Comparison of ENCODE assay signal across 9 mouse cellular contexts in genomic region chr5:73650365-73650964, GRCm38 (mm10). TPM values are rescaled to one million over a fixed set of nuclear protein-coding genes. Genes with fewer than 3 reads are reported as not detected.
A peak's percentile ranks its signal among the peaks of the same experiment; 100 is the strongest.
DNase-seq lines count a peak whose midpoint lies in the region; ATAC-seq and TF ChIP-seq lines count a peak whose summit lies in the region.
"Had no signal": no experiment of that assay in that cellular context is flagged by ENCODE, and none has a peak within 500 bp of the region (broad histone marks: within the 10 kb centered on the region; RNA-seq: fewer than 3 reads in every experiment).

No protein-coding gene starts in this region.

- peak overlapping the region; percentile 54 for H3K9ac ChIP-seq in lung, embryonic 14.5 days
- H3K9ac ChIP-seq in forebrain, embryonic 11.5 days (ENCODE audit: low read length) = peak overlapping the region; percentile 35; the same call in 1 of the 2 replicates
- no peak overlapping the region; the same call in 1 of the 2 replicates for H3K9ac ChIP-seq in kidney, embryonic 15.5 days
- H3K9ac ChIP-seq in midbrain, embryonic 15.5 days = no peak overlapping the region

- no peak for ATAC-seq in lung, embryonic 14.5 days (ENCODE audit: insufficient read depth)
- ATAC-seq in forebrain, embryonic 11.5 days (replicated peaks; ENCODE audit: low FRiP score) = no peak
- ATAC-seq in kidney, embryonic 15.5 days (replicated peaks; ENCODE audit: low FRiP score) = no peak
- no peak for ATAC-seq in midbrain, embryonic 15.5 days (replicated peaks)
- no peak for ATAC-seq in monocyte, adult 5-6 weeks (replicated peaks; ENCODE audit: insufficient number of reproducible peaks, low FRiP score, low TSS enrichment, poor library complexity, severe bottlenecking)
- no peak for ATAC-seq in frontal cortex, adult (ENCODE audit: low TSS enrichment)

- WGBS in lung, embryonic 14.5 days = 2% methylated on average over 15 of the region's 15 CpGs
- 2% methylated on average over 15 of the region's 15 CpGs for WGBS in forebrain, embryonic 11.5 days
- WGBS in kidney, embryonic 15.5 days = under 1% methylated on average over 15 of the region's 15 CpGs
- under 1% methylated on average over 15 of the region's 15 CpGs for WGBS in midbrain, embryonic 15.5 days

- H3K27ac ChIP-seq in lung, embryonic 14.5 days (ENCODE audit: low read depth) = no peak overlapping the region
- H3K27ac ChIP-seq in forebrain, embryonic 11.5 days (ENCODE audit: low read depth, low read length) = no peak overlapping the region
- H3K27ac ChIP-seq in kidney, embryonic 15.5 days = no peak overlapping the region
- no peak overlapping the region for H3K27ac ChIP-seq in midbrain, embryonic 15.5 days

- H3K4me2 ChIP-seq in lung, embryonic 14.5 days = peak overlapping the region; percentile 98
- H3K4me2 ChIP-seq in forebrain, embryonic 11.5 days (ENCODE audit: low read depth, low read length, severe bottlenecking) = peak overlapping the region; percentile 64
- H3K4me2 ChIP-seq in kidney, embryonic 15.5 days = peak overlapping the region; percentile 93
- H3K4me2 ChIP-seq in midbrain, embryonic 15.5 days = peak overlapping the region; percentile 65

- TF ChIP-seq CTCF in lung, embryonic 14.5 days (IDR thresholded peaks at IDR 0.05; ENCODE audit: low read depth) = no peak

- H3K36me3 ChIP-seq in lung, embryonic 14.5 days (ENCODE audit: insufficient read depth) = no peaks in the 10 kb centered on the region
- no peaks in the 10 kb centered on the region for H3K36me3 ChIP-seq in forebrain, embryonic 11.5 days (ENCODE audit: control insufficient read depth, insufficient read depth, low read length)
- no peaks in the 10 kb centered on the region for H3K36me3 ChIP-seq in kidney, embryonic 15.5 days
- no peaks in the 10 kb centered on the region for H3K36me3 ChIP-seq in midbrain, embryonic 15.5 days (replicated peaks)

- H3K4me1 ChIP-seq in lung, embryonic 14.5 days (ENCODE audit: insufficient read depth) = 0 out of 2 replicates have a peak, but pooled peaks cover 4% of the 10 kb centered on the region
- H3K4me1 ChIP-seq in forebrain, embryonic 11.5 days (replicated peaks; ENCODE audit: control insufficient read depth, insufficient read depth, low read length) = peaks cover 18% of the 10 kb centered on the region; the same call in 1 of the 2 replicates
- peaks cover 31% of the 10 kb centered on the region for H3K4me1 ChIP-seq in kidney, embryonic 15.5 days
- peaks cover 33% of the 10 kb centered on the region for H3K4me1 ChIP-seq in midbrain, embryonic 15.5 days

- peaks cover 49% of the 10 kb centered on the region for H3K27me3 ChIP-seq in lung, embryonic 14.5 days (ENCODE audit: insufficient read depth, low read length)
- peaks cover 52% of the 10 kb centered on the region for H3K27me3 ChIP-seq in forebrain, embryonic 11.5 days (ENCODE audit: control insufficient read depth, insufficient read depth, low read length)
- H3K27me3 ChIP-seq in kidney, embryonic 15.5 days = peaks cover 74% of the 10 kb centered on the region
- H3K27me3 ChIP-seq in midbrain, embryonic 15.5 days (replicated peaks) = peaks cover 62% of the 10 kb centered on the region

- H3K9me3 ChIP-seq in lung, embryonic 14.5 days (ENCODE audit: low read depth, low read length) = no peaks in the 10 kb centered on the region
- H3K9me3 ChIP-seq in forebrain, embryonic 11.5 days (ENCODE audit: control insufficient read depth, low read length) = no peaks in the 10 kb centered on the region
- no peaks in the 10 kb centered on the region for H3K9me3 ChIP-seq in kidney, embryonic 15.5 days (replicated peaks)
- H3K9me3 ChIP-seq in midbrain, embryonic 15.5 days = no peaks in the 10 kb centered on the region

- DNase-seq in lung, embryonic 14.5 days = peak; percentile 21
- no peak for DNase-seq in lung, postnatal 10 days
- peak; percentile 60 for DNase-seq in forebrain, embryonic 11.5 days (ENCODE audit: low spot score)
- DNase-seq in adrenal gland, postnatal 10 days = no peak

- H3K4me3 ChIP-seq in lung, embryonic 14.5 days (ENCODE audit: low read depth, low read length) = peak overlapping the region; percentile 51
- peak overlapping the region; percentile 39 for H3K4me3 ChIP-seq in forebrain, embryonic 11.5 days (ENCODE audit: low read depth, low read length)
- peak overlapping the region; percentile 51 for H3K4me3 ChIP-seq in kidney, embryonic 15.5 days (replicated peaks)
- H3K4me3 ChIP-seq in midbrain, embryonic 15.5 days = peak overlapping the region; percentile 33

RNA-seq across cellular contexts. Expression of gene Spata18, which starts 0.7 kb away (rescaled TPM):
- polyA plus RNA-seq in lung, embryonic 14.5 days (2014; fragmentation: Nextera tagmentation; extraction: Ambion mirVana) = 0.69 and 0.86 TPM in 2 replicates
- 0.32 and 0.36 TPM in 2 replicates for polyA plus RNA-seq in forebrain, embryonic 11.5 days (2014; fragmentation: Nextera tagmentation; extraction: Ambion mirVana)
- polyA plus RNA-seq in kidney, embryonic 15.5 days (2015; fragmentation: Nextera tagmentation; extraction: Ambion mirVana) = 0.08 and 0.18 TPM in 2 replicates
- polyA plus RNA-seq in midbrain, embryonic 15.5 days (2015; fragmentation: Nextera tagmentation; extraction: Ambion mirVana) = 0.30 and 0.52 TPM in 2 replicates
- total RNA-seq in monocyte, adult 5-6 weeks (2017) = 0.53 to 0.67 TPM in 2 of 3 replicates, not detected in the other
- total RNA-seq in adrenal gland, postnatal 10 days (2021) = under 1 TPM in 1 of 2 experiments, not detected in 1; 0.15 TPM
- total RNA-seq: neutrophil, adult 5-6 weeks had no signal

RNA-seq across cellular contexts. Expression of gene Sgcb, which starts 2.9 kb away (rescaled TPM):
- polyA plus RNA-seq in lung, embryonic 14.5 days (2014; fragmentation: Nextera tagmentation; extraction: Ambion mirVana) = 25.8 and 27.7 TPM in 2 replicates
- 19.9 and 20.5 TPM in 2 replicates for polyA plus RNA-seq in forebrain, embryonic 11.5 days (2014; fragmentation: Nextera tagmentation; extraction: Ambion mirVana)
- 24.5 and 25.0 TPM in 2 replicates for polyA plus RNA-seq in kidney, embryonic 15.5 days (2015; fragmentation: Nextera tagmentation; extraction: Ambion mirVana)
- polyA plus RNA-seq in midbrain, embryonic 15.5 days (2015; fragmentation: Nextera tagmentation; extraction: Ambion mirVana) = 35.8 and 36.6 TPM in 2 replicates
- total RNA-seq in monocyte, adult 5-6 weeks (2017) = 0.67 to 3.4 TPM (median 2.3 TPM) in 3 replicates
- 10 to 100 TPM; 22.3 to 30.1 TPM for total RNA-seq in adrenal gland, postnatal 10 days (2021)

RNA-seq across cellular contexts. Expression of gene Lrrc66, which starts 18.1 kb away (rescaled TPM):
- polyA plus RNA-seq in lung, embryonic 14.5 days (2014; fragmentation: Nextera tagmentation; extraction: Ambion mirVana) = not detected in 2 replicates
- not detected in 2 replicates for polyA plus RNA-seq in forebrain, embryonic 11.5 days (2014; fragmentation: Nextera tagmentation; extraction: Ambion mirVana)
- 0.08 and 0.17 TPM in 2 replicates for polyA plus RNA-seq in kidney, embryonic 15.5 days (2015; fragmentation: Nextera tagmentation; extraction: Ambion mirVana)
- not detected in 2 replicates for polyA plus RNA-seq in midbrain, embryonic 15.5 days (2015; fragmentation: Nextera tagmentation; extraction: Ambion mirVana)
- not detected in 3 replicates for total RNA-seq in monocyte, adult 5-6 weeks (2017)
- total RNA-seq in adrenal gland, postnatal 10 days (2021) = not detected
- total RNA-seq: neutrophil, adult 5-6 weeks had no signal

Comparison
In these comparisons a context has a peak if more than half of its experiments do, and no peak if none do; other contexts are left out.
1. DNase-seq: peak in lung, embryonic 14.5 days (single experiment) and forebrain, embryonic 11.5 days (single experiment); none in lung, postnatal 10 days (single experiment) and adrenal gland, postnatal 10 days (single experiment).
2. H3K9ac ChIP-seq: peak in lung, embryonic 14.5 days (single experiment) and forebrain, embryonic 11.5 days (single experiment); none in kidney, embryonic 15.5 days (single experiment) and midbrain, embryonic 15.5 days (single experiment).
3. Peak in every context shown above with its lines, with median percentiles within 50 percentile points of each other: H3K4me2 ChIP-seq and H3K4me3 ChIP-seq.